Mouse (Mus musculus): ENCODE results near the gene Gm49339. TPM values are rescaled to one million over a fixed set of nuclear protein-coding genes. Genes with fewer than 3 reads are reported as not detected.

The Gm49339 gene
- 1.0 and 1.7 TPM in 2 replicates for polyA plus RNA-seq (2012; rRNA removed)

DNA sequence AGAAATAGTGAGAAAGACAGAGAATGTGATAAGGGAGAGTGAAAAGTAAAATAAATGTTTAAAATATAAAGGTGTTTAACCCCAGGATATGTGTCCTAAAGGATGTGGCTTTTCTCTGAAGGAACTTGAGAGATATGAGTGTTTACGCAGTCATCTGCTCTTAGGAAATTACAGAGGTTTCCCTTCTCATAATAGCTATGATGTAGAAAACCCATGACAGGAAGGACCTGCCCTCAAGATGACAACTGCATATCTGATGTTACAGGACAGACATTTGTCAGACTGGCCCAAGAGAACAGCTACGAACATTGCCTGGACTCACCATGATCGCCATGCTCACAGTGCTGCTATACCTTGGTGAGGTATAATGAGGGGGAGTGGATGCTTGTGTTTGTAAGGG lies at the start of gene Gm49339, which contains the start of gene Lilr4b:
Gene Gm49339 (plus strand): TSS at position 216 of the 400 bp plus-strand sequence.
Gene Lilr4b (plus strand): TSS at position 236 of the 400 bp plus-strand sequence.

GRCm38 (mm10) chr10:51490691-51491090 lies 10.3 kb downstream of the Gm49339 start, which contains the start of gene Lilrb4a:
Lilrb4a (plus strand) TSS chr10:51490956.

Other genes with a start within 250 kb of the Gm49339 start
- 1.6 and 2.7 TPM in 2 replicates for gene Lilr4b, start within 50 bp of the Gm49339 start, polyA plus RNA-seq (2012; rRNA removed)
- 4.1 and 4.5 TPM in 2 replicates for gene Lilrb4a, start 10.3 kb downstream of the Gm49339 start, polyA plus RNA-seq (2012; rRNA removed)
- 1.6 and 2.7 TPM in 2 replicates for gene Fam162b, start 109.9 kb downstream of the Gm49339 start, polyA plus RNA-seq (2012; rRNA removed)
- 0.04 TPM in 1 of 2 replicates, not detected in the other for gene Gprc6a, start 150.8 kb downstream of the Gm49339 start, polyA plus RNA-seq (2012; rRNA removed)
- 0.12 TPM in 1 of 2 replicates, not detected in the other for gene Rfx6, start 197.1 kb downstream of the Gm49339 start, polyA plus RNA-seq (2012; rRNA removed)

All from central nervous system, embryonic 14 days (tissue).